Mouse (Mus musculus) ES-Bruce4 (cell line): Measurements from ENCODE around the gene Lhpp.

ENCODE experiments used
- CTCF ChIP-seq: IDR thresholded peaks from one replicate; pipeline ENCODE4 v1.8.1; 2011; ENCODE audit warnings: low read depth, low read length
- EP300 ChIP-seq: IDR thresholded peaks from 2 replicates; pipeline ENCODE4 v1.6.1; 2011; ENCODE audit warnings: low read depth, low read length; ENCODE audit not compliant: insufficient read depth
- POLR2A ChIP-seq: IDR thresholded peaks from one replicate; pipeline ENCODE4 v1.8.1; 2011; ENCODE audit warnings: low read length; ENCODE audit not compliant: insufficient read depth

DNA sequence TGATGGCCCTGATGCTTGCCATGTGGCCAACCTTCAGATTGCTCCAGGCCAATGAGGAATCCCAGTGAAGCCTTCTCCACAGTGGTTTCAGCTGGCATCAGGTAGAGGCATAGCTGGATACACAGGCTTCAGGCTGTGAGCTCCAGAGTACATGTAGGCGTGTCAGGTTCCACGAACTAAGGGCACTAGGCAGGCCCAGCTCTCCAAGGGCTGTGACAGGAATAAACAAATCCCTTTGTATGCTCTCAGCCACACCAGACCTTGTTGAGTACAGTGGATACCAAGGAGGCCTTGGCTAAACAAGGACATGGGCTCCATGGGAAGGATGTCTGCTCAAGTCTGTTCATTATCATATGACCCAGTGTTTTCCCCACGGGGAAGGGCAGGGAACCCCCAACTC lies 91.0 kb downstream of the Lhpp start:
- TF ChIP-seq EP300 = no peak
- TF ChIP-seq CTCF = no peak
- TF ChIP-seq POLR2A = no peak
